Mouse (Mus musculus) erythroid progenitor cell, adult 5-6 weeks (primary cell): ENCODE results near the gene Klhdc1. TPM values are rescaled to one million over a fixed set of nuclear protein-coding genes. Genes with fewer than 3 reads are reported as not detected.

Experiments used
- total RNA-seq, 2 experiments: library from RNA; stranded (forward) in 1 of 2; stranded (reverse) in 1 of 2; fragments of 150-400 nt in 1 of 2; fragments of 186-747, 209-891 nt in 1 of 2; gene quantifications; 2 replicates each; pipeline versions ENCODE4 v1.2.3 to v1.2.4; 2015 to 2017; ENCODE audit warnings: low replicate concordance in 2 of 2

Gene Klhdc1
- total RNA-seq, 2 experiments from 2014 or later, result 0.83 to 1.7 TPM

Other genes with a start within 250 kb of the Klhdc1 start
- 901 and 1,018 TPM in 2 replicates for gene Rps29, start 82.0 kb upstream of the Klhdc1 start, total RNA-seq (2015; ENCODE audit: low replicate concordance)
- gene Rps29, start 82.0 kb upstream of the Klhdc1 start, total RNA-seq (2017; ENCODE audit: low replicate concordance), result 424 and 1,088 TPM in 2 replicates
- gene Lrr1, start 72.4 kb upstream of the Klhdc1 start, total RNA-seq (2015; ENCODE audit: low replicate concordance), result 27.0 and 43.2 TPM in 2 replicates
- 24.3 and 24.6 TPM in 2 replicates for gene Lrr1, start 72.4 kb upstream of the Klhdc1 start, total RNA-seq (2017; ENCODE audit: low replicate concordance)
- 169 and 235 TPM in 2 replicates for gene Rpl36al, start 57.1 kb upstream of the Klhdc1 start, total RNA-seq (2015; ENCODE audit: low replicate concordance)
- gene Rpl36al, start 57.1 kb upstream of the Klhdc1 start, total RNA-seq (2017; ENCODE audit: low replicate concordance), result 180 and 196 TPM in 2 replicates
- gene Mgat2, start 57.0 kb upstream of the Klhdc1 start, total RNA-seq (2015; ENCODE audit: low replicate concordance), result 19.3 and 19.5 TPM in 2 replicates
- 15.9 and 22.3 TPM in 2 replicates for gene Mgat2, start 57.0 kb upstream of the Klhdc1 start, total RNA-seq (2017; ENCODE audit: low replicate concordance)
- 4.7 TPM in 1 of 2 replicates, not detected in the other for gene Gm49383, start 44.1 kb upstream of the Klhdc1 start, total RNA-seq (2015; ENCODE audit: low replicate concordance)
- 22.2 and 23.9 TPM in 2 replicates for gene Gm49383, start 44.1 kb upstream of the Klhdc1 start, total RNA-seq (2017; ENCODE audit: low replicate concordance)
- 2.5 and 10.9 TPM in 2 replicates for gene Dnaaf2, start 42.7 kb upstream of the Klhdc1 start, total RNA-seq (2015; ENCODE audit: low replicate concordance)
- gene Dnaaf2, start 42.7 kb upstream of the Klhdc1 start, total RNA-seq (2017; ENCODE audit: low replicate concordance), result 1.4 and 2.8 TPM in 2 replicates
- 17.6 and 23.8 TPM in 2 replicates for gene Gm49384, start 36.9 kb upstream of the Klhdc1 start, total RNA-seq (2015; ENCODE audit: low replicate concordance)
- 14.6 and 16.0 TPM in 2 replicates for gene Gm49384, start 36.9 kb upstream of the Klhdc1 start, total RNA-seq (2017; ENCODE audit: low replicate concordance)
- gene Pole2, start 13.0 kb upstream of the Klhdc1 start, total RNA-seq (2015; ENCODE audit: low replicate concordance), result 40.7 and 54.1 TPM in 2 replicates
- 38.9 and 59.2 TPM in 2 replicates for gene Pole2, start 13.0 kb upstream of the Klhdc1 start, total RNA-seq (2017; ENCODE audit: low replicate concordance)
- 68.7 and 75.7 TPM in 2 replicates for gene Klhdc2, start 55.5 kb downstream of the Klhdc1 start, total RNA-seq (2015; ENCODE audit: low replicate concordance)
- gene Klhdc2, start 55.5 kb downstream of the Klhdc1 start, total RNA-seq (2017; ENCODE audit: low replicate concordance), result 54.2 and 61.1 TPM in 2 replicates
- 56.6 and 57.3 TPM in 2 replicates for gene Nemf, start 116.0 kb downstream of the Klhdc1 start, total RNA-seq (2015; ENCODE audit: low replicate concordance)
- 66.1 and 79.0 TPM in 2 replicates for gene Nemf, start 116.0 kb downstream of the Klhdc1 start, total RNA-seq (2017; ENCODE audit: low replicate concordance)
- 59.5 and 60.8 TPM in 2 replicates for gene Arf6, start 131.0 kb downstream of the Klhdc1 start, total RNA-seq (2015; ENCODE audit: low replicate concordance)
- 93.7 and 94.4 TPM in 2 replicates for gene Arf6, start 131.0 kb downstream of the Klhdc1 start, total RNA-seq (2017; ENCODE audit: low replicate concordance)
- not detected in 2 replicates for gene Gm9887, start 131.3 kb downstream of the Klhdc1 start, total RNA-seq (2015; ENCODE audit: low replicate concordance)
- not detected in 2 replicates for gene Gm9887, start 131.3 kb downstream of the Klhdc1 start, total RNA-seq (2017; ENCODE audit: low replicate concordance)